Mouse (Mus musculus) thymus, adult 2 months (tissue): ENCODE data around the gene Icam1.

Source experiments
- CTCF ChIP-seq: fragments of 200-500 bp; IDR thresholded peaks from 2 replicates; pipeline ENCODE4 v1.5.1; 2012; ENCODE audit warnings: mild to moderate bottlenecking, control low read depth, low read length, moderate library complexity, borderline replicate concordance; ENCODE audit not compliant: control insufficient read depth, poor library complexity, insufficient read depth; ENCODE audit errors: extremely low read depth
- POLR2A ChIP-seq: fragments of 200-500 bp; IDR thresholded peaks from 2 replicates; pipeline ENCODE4 v1.6.1; 2012; ENCODE audit warnings: mild to moderate bottlenecking, low read length, control low read depth, moderate library complexity; ENCODE audit not compliant: control insufficient read depth, poor library complexity, insufficient read depth; ENCODE audit errors: extremely low read depth

GRCm38 (mm10) chr9:21022288-21022687 is 6.5 kb downstream of the Icam1 start:
- TF ChIP-seq CTCF (no peak), POLR2A (no peak)
